Comparison of ENCODE assay signal across 15 mouse cellular contexts in genomic region chr5:137570691-137571586, GRCm38 (mm10). TPM values are rescaled to one million over a fixed set of nuclear protein-coding genes. Genes with fewer than 3 reads are reported as not detected.
DNase-seq lines count a peak whose midpoint lies in the region; ATAC-seq and TF ChIP-seq lines count a peak whose summit lies in the region.
"Had no signal": no experiment of that assay in that cellular context is flagged by ENCODE, and none has a peak within 500 bp of the region (broad histone marks: within the 10 kb centered on the region; RNA-seq: fewer than 3 reads in every experiment).

No protein-coding gene starts in this region.

- peak overlapping the region; percentile 8; the same call in 1 of the 2 replicates for H3K4me2 ChIP-seq in heart, embryonic 15.5 days
- peak overlapping the region; percentile 94 for H3K4me2 ChIP-seq in liver, embryonic 14.5 days (ENCODE audit: low read depth)
- H3K4me2 ChIP-seq: embryonic facial prominence, embryonic 15.5 days; limb, embryonic 15.5 days had no signal

- intact Hi-C loops in heart, postnatal 10 days (cut with DNase I): no loop called here

- DNase-seq in heart, postnatal 10 days: no peak
- DNase-seq in thymus, postnatal 4 days: peak; percentile 23
- DNase-seq in thymus, adult 2 months: no peak
- DNase-seq in liver, embryonic 14.5 days (ENCODE audit: low read depth in 3 of 3, low spot score in 3 of 3): peak; percentile 78 to 80 (median 78)
- DNase-seq in yolk sac, embryonic 10.5 days (ENCODE audit: low spot score): peak; percentile 36
- no peak for DNase-seq in kidney, adult 2 months
- DNase-seq in right cerebral cortex, postnatal 36 days (ENCODE audit: low spot score in 2 of 2): no peak
- DNase-seq: cerebellum, adult 8-10 months; right cerebral cortex, adult 18-20 months had no signal

- 0 out of 2 replicates have a peak, but pooled peaks have one; percentile 16 for ATAC-seq in heart, embryonic 15.5 days (replicated peaks; ENCODE audit: insufficient number of reproducible peaks, insufficient read depth, low FRiP score, low read depth)
- ATAC-seq in liver, embryonic 14.5 days (ENCODE audit: insufficient read depth): peak; percentile 93

- no peak overlapping the region for H3K27ac ChIP-seq in heart, embryonic 15.5 days
- H3K27ac ChIP-seq in thymus, adult 2 months (ENCODE audit: control insufficient read depth, insufficient read depth, low read length): no peak overlapping the region
- H3K27ac ChIP-seq in liver, embryonic 14.5 days: peak overlapping the region; percentile 85
- no peak overlapping the region for H3K27ac ChIP-seq in kidney, adult 2 months (ENCODE audit: insufficient read depth, low read depth, low read length)
- H3K27ac ChIP-seq: embryonic facial prominence, embryonic 15.5 days; limb, embryonic 15.5 days had no signal

- H3K4me3 ChIP-seq in heart, embryonic 15.5 days: no peak overlapping the region
- no peak overlapping the region for H3K4me3 ChIP-seq in thymus, adult 2 months (ENCODE audit: control insufficient read depth, insufficient read depth, low read length)
- peak overlapping the region; percentile 64 to 83 for H3K4me3 ChIP-seq in liver, embryonic 14.5 days (ENCODE audit: insufficient read depth in 1 of 2, low read depth in 2 of 2, low read length in 2 of 2)
- H3K4me3 ChIP-seq in kidney, adult 2 months (ENCODE audit: insufficient read depth, low read depth, low read length): no peak overlapping the region
- H3K4me3 ChIP-seq: embryonic facial prominence, embryonic 15.5 days; limb, embryonic 15.5 days had no signal

- H3K36me3 ChIP-seq in heart, embryonic 15.5 days: no peaks in the 10 kb centered on the region
- H3K36me3 ChIP-seq in thymus, adult 2 months (ENCODE audit: control insufficient read depth, insufficient read depth, low read length): no peaks in the 10 kb centered on the region
- H3K36me3 ChIP-seq in liver, embryonic 14.5 days (replicated peaks; ENCODE audit: control insufficient read depth, insufficient read depth, low read depth): peaks cover 18% of the 10 kb centered on the region
- no peaks in the 10 kb centered on the region for H3K36me3 ChIP-seq in kidney, adult 2 months (ENCODE audit: control insufficient read depth, insufficient read depth, low read length)
- H3K36me3 ChIP-seq: embryonic facial prominence, embryonic 15.5 days; limb, embryonic 15.5 days had no signal

- H3K27me3 ChIP-seq in heart, embryonic 15.5 days: peaks cover 17% of the 10 kb centered on the region; the same call in 1 of the 2 replicates
- no peaks in the 10 kb centered on the region for H3K27me3 ChIP-seq in thymus, adult 2 months (ENCODE audit: control insufficient read depth, insufficient read depth, low read length)
- H3K27me3 ChIP-seq in liver, embryonic 14.5 days (ENCODE audit: control insufficient read depth, insufficient read depth, low read length): no peaks in the 10 kb centered on the region
- H3K27me3 ChIP-seq in kidney, adult 2 months (replicated peaks; ENCODE audit: control insufficient read depth, insufficient read depth, low read length): no peaks in the 10 kb centered on the region

- no peak overlapping the region for H3K9ac ChIP-seq in heart, embryonic 15.5 days
- H3K9ac ChIP-seq in liver, embryonic 14.5 days (replicated peaks): peak overlapping the region; percentile 80
- H3K9ac ChIP-seq: embryonic facial prominence, embryonic 15.5 days; limb, embryonic 15.5 days had no signal

- TF ChIP-seq POLR2A in thymus, adult 2 months (IDR thresholded peaks at IDR 0.05; ENCODE audit: control insufficient read depth, extremely low read depth, insufficient read depth, low read length, poor library complexity): no peak
- no peak for TF ChIP-seq POLR2A in kidney, adult 2 months (IDR thresholded peaks at IDR 0.05; ENCODE audit: low read depth, low read length)

- 69% methylated on average over 17 of the region's 17 CpGs for WGBS in heart, embryonic 15.5 days
- 14% methylated on average over 17 of the region's 17 CpGs for WGBS in thymus, adult 2 months
- 9% methylated on average over 17 of the region's 17 CpGs for whole genome bisulfite sequencing in liver, embryonic 14.5 days (ENCODE audit: insufficient replicate concordance)
- 76% methylated on average over 17 of the region's 17 CpGs for WGBS in kidney, adult 2 months

- TF ChIP-seq EP300 in liver, embryonic 14.5 days (IDR thresholded peaks at IDR 0.05; ENCODE audit: low read depth): peak; percentile 90

- no peak for TF ChIP-seq CTCF in thymus, adult 2 months (IDR thresholded peaks at IDR 0.05; ENCODE audit: borderline replicate concordance, control insufficient read depth, extremely low read depth, insufficient read depth, low read length, poor library complexity)
- peak; percentile 54 for TF ChIP-seq CTCF in liver, embryonic 14.5 days (IDR thresholded peaks at IDR 0.05; ENCODE audit: low read depth)
- TF ChIP-seq CTCF in kidney, adult 2 months (conservative IDR thresholded peaks at IDR 0.05; ENCODE audit: insufficient read depth, insufficient read length, low read depth, low read length): no peak; the same call in 1 of the 2 replicates

- peaks cover 9% of the 10 kb centered on the region; the same call in 1 of the 2 replicates for H3K4me1 ChIP-seq in heart, embryonic 15.5 days (replicated peaks)
- H3K4me1 ChIP-seq in thymus, adult 2 months (replicated peaks; ENCODE audit: control insufficient read depth, insufficient read depth, low read length): peaks cover 24% of the 10 kb centered on the region
- peaks cover 16 to 39% of the 10 kb centered on the region in 2 experiments for H3K4me1 ChIP-seq in liver, embryonic 14.5 days (replicated peaks; ENCODE audit: control insufficient read depth in 2 of 2, insufficient read depth in 2 of 2, low read length in 1 of 2)
- H3K4me1 ChIP-seq in kidney, adult 2 months (ENCODE audit: control insufficient read depth, insufficient read depth, low read length): no peaks in the 10 kb centered on the region

- no peaks in the 10 kb centered on the region for H3K9me3 ChIP-seq in heart, embryonic 15.5 days (replicated peaks)
- H3K9me3 ChIP-seq in liver, embryonic 14.5 days (ENCODE audit: control insufficient read depth, low read length): no peaks in the 10 kb centered on the region
- H3K9me3 ChIP-seq: embryonic facial prominence, embryonic 15.5 days; limb, embryonic 15.5 days had no signal

RNA-seq across cellular contexts. Expression of gene Tfr2, which starts 1.3 kb away (rescaled TPM):
- 0.31 and 1.3 TPM in 2 replicates for polyA plus RNA-seq in heart, embryonic 15.5 days (2015; fragmentation: Nextera tagmentation; extraction: Ambion mirVana)
- not detected for total RNA-seq in heart, postnatal 10 days (2021)
- polyA plus RNA-seq in thymus, adult 2 months (2012; rRNA removed): 0.49 and 2.4 TPM in 2 replicates
- 45.7 and 49.5 TPM in 2 replicates for polyA plus RNA-seq in liver, embryonic 14.5 days (2012; rRNA removed)
- 37.6 and 41.1 TPM in 2 replicates for polyA plus RNA-seq in liver, embryonic 14.5 days (2014; fragmentation: Nextera tagmentation; extraction: Ambion mirVana)
- 1.2 and 1.7 TPM in 2 replicates for polyA plus RNA-seq in kidney, adult 2 months (2012; rRNA removed)

RNA-seq across cellular contexts. Expression of gene Actl6b, which starts 17.6 kb away (rescaled TPM):
- polyA plus RNA-seq in heart, embryonic 15.5 days (2015; fragmentation: Nextera tagmentation; extraction: Ambion mirVana): 0.13 and 2.1 TPM in 2 replicates
- total RNA-seq in heart, postnatal 10 days (2021): not detected
- polyA plus RNA-seq in thymus, adult 2 months (2012; rRNA removed): 0.20 TPM in 1 of 2 replicates, not detected in the other
- 0.15 TPM in 1 of 2 replicates, not detected in the other for polyA plus RNA-seq in liver, embryonic 14.5 days (2012; rRNA removed)
- not detected in 2 replicates for polyA plus RNA-seq in liver, embryonic 14.5 days (2014; fragmentation: Nextera tagmentation; extraction: Ambion mirVana)
- polyA plus RNA-seq in kidney, adult 2 months (2012; rRNA removed): 0.12 and 0.16 TPM in 2 replicates
- total RNA-seq: CH12.LX; gastrocnemius, adult 18-20 months had no signal

RNA-seq across cellular contexts. Expression of gene Mospd3, which starts 29.9 kb away (rescaled TPM):
- polyA plus RNA-seq in heart, embryonic 15.5 days (2015; fragmentation: Nextera tagmentation; extraction: Ambion mirVana): 17.1 and 26.5 TPM in 2 replicates
- 10 to 100 TPM; 25.1 to 31.4 TPM for total RNA-seq in heart, postnatal 10 days (2021)
- 252 and 273 TPM in 2 replicates for polyA plus RNA-seq in thymus, adult 2 months (2012; rRNA removed)
- 34.9 and 45.5 TPM in 2 replicates for polyA plus RNA-seq in liver, embryonic 14.5 days (2012; rRNA removed)
- polyA plus RNA-seq in liver, embryonic 14.5 days (2014; fragmentation: Nextera tagmentation; extraction: Ambion mirVana): 33.8 and 38.4 TPM in 2 replicates
- 84.2 and 86.6 TPM in 2 replicates for polyA plus RNA-seq in kidney, adult 2 months (2012; rRNA removed)

RNA-seq across cellular contexts. Expression of gene Gnb2, which starts 37.6 kb away (rescaled TPM):
- 244 and 306 TPM in 2 replicates for polyA plus RNA-seq in heart, embryonic 15.5 days (2015; fragmentation: Nextera tagmentation; extraction: Ambion mirVana)
- 100 to 1,000 TPM; 481 to 484 TPM for total RNA-seq in heart, postnatal 10 days (2021)
- polyA plus RNA-seq in thymus, adult 2 months (2012; rRNA removed): 1,444 and 1,492 TPM in 2 replicates
- polyA plus RNA-seq in liver, embryonic 14.5 days (2012; rRNA removed): 211 and 215 TPM in 2 replicates
- 151 and 157 TPM in 2 replicates for polyA plus RNA-seq in liver, embryonic 14.5 days (2014; fragmentation: Nextera tagmentation; extraction: Ambion mirVana)
- 645 and 701 TPM in 2 replicates for polyA plus RNA-seq in kidney, adult 2 months (2012; rRNA removed)

RNA-seq across cellular contexts. Expression of gene Epo, which starts 37.9 kb away (rescaled TPM):
- not detected in 2 replicates for polyA plus RNA-seq in heart, embryonic 15.5 days (2015; fragmentation: Nextera tagmentation; extraction: Ambion mirVana)
- not detected for total RNA-seq in heart, postnatal 10 days (2021)
- polyA plus RNA-seq in thymus, adult 2 months (2012; rRNA removed): not detected in 2 replicates
- 0.40 and 0.47 TPM in 2 replicates for polyA plus RNA-seq in liver, embryonic 14.5 days (2012; rRNA removed)
- polyA plus RNA-seq in liver, embryonic 14.5 days (2014; fragmentation: Nextera tagmentation; extraction: Ambion mirVana): 0.62 and 0.85 TPM in 2 replicates
- polyA plus RNA-seq in kidney, adult 2 months (2012; rRNA removed): 0.38 TPM in 1 of 2 replicates, not detected in the other
- total RNA-seq: CH12.LX; gastrocnemius, adult 18-20 months; layer of hippocampus, adult 8-10 months had no signal
- polyA plus RNA-seq: embryonic facial prominence, embryonic 15.5 days; limb, embryonic 15.5 days had no signal

Comparison
In these comparisons a context has a peak if more than half of its experiments do, and no peak if none do; other contexts are left out.
1. DNase-seq: peak in thymus, postnatal 4 days (single experiment), liver, embryonic 14.5 days (3 of 3) and yolk sac, embryonic 10.5 days (single experiment); none in heart, postnatal 10 days (0 of 2), thymus, adult 2 months (single experiment), kidney, adult 2 months (single experiment) and right cerebral cortex, postnatal 36 days (0 of 2).
2. H3K4me3 ChIP-seq: peak in liver, embryonic 14.5 days (2 of 2); none in heart, embryonic 15.5 days (single experiment), thymus, adult 2 months (single experiment) and kidney, adult 2 months (single experiment).
3. RNA of gene Tfr2, which starts 1.3 kb away (polyA plus RNA-seq): 37.6 to 49.5 TPM in liver, embryonic 14.5 days; 1.2 to 1.7 TPM in kidney, adult 2 months, 0.49 to 2.4 TPM in thymus, adult 2 months and 0.31 to 1.3 TPM in heart, embryonic 15.5 days; every median in the first group is over 10 times any median in the second.